Mouse (Mus musculus) heart, embryonic 14.5 days (tissue): ENCODE data around the gene Ncor2. TPM values are rescaled to one million over a fixed set of nuclear protein-coding genes. Genes with fewer than 3 reads are reported as not detected.
"Not testable (repeated sequence)": the region's sequence is repeated elsewhere in the genome, so short reads cannot be mapped to it uniquely, and the experiment has no call there.

Source experiments
- ATAC-seq: fragments of 200-750 bp; cut with Nextera tagmentation; 2 replicates; pipeline ENCODE4 v1.8.0; 2017; ENCODE audit warnings: low read depth, moderate TSS enrichment; ENCODE audit not compliant: insufficient number of reproducible peaks, insufficient read depth, low FRiP score
- H3K27ac ChIP-seq, 2 experiments: fragments of 200-500 bp in 1 of 2; fragments of 300-500 bp in 1 of 2; sonication (generic) in 1 of 2; replicated peaks in 1 of 2; 2 replicates each; pipeline ENCODE4 v1.5.1; 2012 to 2014; ENCODE audit warnings: low read depth in 2 of 2, low read length in 2 of 2, control low read depth in 1 of 2, mild to moderate bottlenecking in 1 of 2, mixed read lengths in 1 of 2; ENCODE audit not compliant: control insufficient read depth in 1 of 2, insufficient read depth in 1 of 2
- H3K27me3 ChIP-seq: fragments of 300-500 bp; sonication (generic); 2 replicates; pipeline ENCODE4 v1.6.1; 2014; ENCODE audit warnings: mild to moderate bottlenecking, low read length, control low read depth; ENCODE audit not compliant: control insufficient read depth, insufficient read depth
- H3K36me3 ChIP-seq: fragments of 300-500 bp; sonication (generic); 2 replicates; pipeline ENCODE4 v1.6.1; 2014; ENCODE audit warnings: mild to moderate bottlenecking, control low read depth, low read length, mixed read lengths; ENCODE audit not compliant: control insufficient read depth, insufficient read depth
- H3K4me1 ChIP-seq, 2 experiments: fragments of 200-500 bp in 1 of 2; fragments of 300-500 bp in 1 of 2; sonication (generic) in 1 of 2; 2 replicates each; pipeline ENCODE4 v1.6.1; 2012 to 2014; ENCODE audit warnings: low read length in 2 of 2, control low read depth in 1 of 2, mixed read lengths in 1 of 2; ENCODE audit not compliant: control insufficient read depth in 2 of 2, insufficient read depth in 2 of 2
- H3K4me2 ChIP-seq: fragments of 300-500 bp; sonication (generic); 2 replicates; pipeline ENCODE4 v1.6.1; 2014; ENCODE audit warnings: mild to moderate bottlenecking, low read length
- H3K4me3 ChIP-seq, 2 experiments: fragments of 200-500 bp in 1 of 2; fragments of 300-500 bp in 1 of 2; sonication (generic) in 1 of 2; 2 replicates each; pipeline ENCODE4 v1.5.1; 2012 to 2014; ENCODE audit warnings: low read length in 2 of 2, mild to moderate bottlenecking in 2 of 2, control low read depth in 1 of 2, low read depth in 1 of 2, moderate library complexity in 1 of 2; ENCODE audit not compliant: control insufficient read depth in 1 of 2, insufficient read depth in 1 of 2
- H3K9ac ChIP-seq: fragments of 300-500 bp; sonication (generic); 2 replicates; pipeline ENCODE4 v1.6.1; 2014; ENCODE audit warnings: mild to moderate bottlenecking, low read length
- H3K9me3 ChIP-seq: fragments of 300-500 bp; sonication (generic); 2 replicates; pipeline ENCODE4 v1.6.1; 2016; ENCODE audit warnings: low read length, control low read depth; ENCODE audit not compliant: control insufficient read depth
- WGBS: fragments of 180-500 bp; shearing (Covaris S2); extraction: QIAGEN DNeasy Blood & Tissue Kit; methylation state at CpG from one replicate; pipeline ENCODE4 v1.1.7; 2014; 5-methylcytosine and 5-hydroxymethylcytosine counted together
- polyA plus RNA-seq: library from polyadenylated mRNA; unstranded; fragments of >200 nt; fragmentation: Nextera tagmentation; extraction: Ambion mirVana; gene quantifications from 2 replicates; pipeline ENCODE4 v1.2.1, GENCODE M21; 2014

Gene Ncor2
- polyA plus RNA-seq, 1 experiment from 2014 or later: 17.6 TPM

DNA sequence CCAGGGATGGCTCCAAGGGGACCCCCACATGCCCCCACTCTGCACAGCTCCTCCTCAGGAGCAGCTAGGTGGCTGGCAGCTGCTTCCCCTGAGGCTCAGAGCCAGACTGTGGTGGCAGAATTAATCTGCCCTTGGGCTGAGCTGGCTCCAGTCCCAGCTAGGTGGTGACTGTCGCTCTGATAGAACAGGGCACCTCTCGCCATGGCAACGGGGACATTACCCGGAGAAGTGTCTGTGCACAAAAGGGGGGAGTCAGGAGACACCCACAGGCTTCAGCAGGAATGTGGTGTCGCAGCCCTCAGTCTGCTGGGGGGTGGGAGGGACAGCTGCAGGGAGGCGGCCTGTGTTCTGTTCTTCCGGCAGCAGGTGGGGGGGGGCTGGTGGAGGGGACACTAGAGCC, 24.1 kb upstream of the Ncor2 start:
- Histone ChIP-seq H3K36me3 (no peaks in the 10 kb centered on the region), H3K4me3 (no peak overlapping the region), H3K9ac (peak overlapping the region; percentile 34; the same call in 1 of the 2 replicates), H3K9me3 (no peaks in the 10 kb centered on the region), H3K27ac (peak overlapping the region in 1 of 2 experiments; percentile 53; a peak in 2 of 4 replicates), H3K4me1 (peaks cover 17 to 23% of the 10 kb centered on the region in 2 experiments), H3K4me2 (peak overlapping the region; percentile 40), H3K27me3 (no peaks in the 10 kb centered on the region)
- WGBS: 11% methylated on average over 7 of the region's 7 CpGs
- peak; percentile 87 for ATAC-seq

GRCm38 (mm10) chr5:125202100-125202499, 23.1 kb upstream of the Ncor2 start:
- no peaks in the 10 kb centered on the region for H3K27me3 ChIP-seq
- H3K9me3 ChIP-seq: no peaks in the 10 kb centered on the region
- 0 out of 2 replicates have a peak overlapping the region, but pooled peaks have one; percentile 34 for H3K9ac ChIP-seq
- ATAC-seq: no peak
- H3K4me2 ChIP-seq: no peak overlapping the region
- H3K36me3 ChIP-seq: no peaks in the 10 kb centered on the region
- H3K4me1 ChIP-seq: peaks cover 17 to 23% of the 10 kb centered on the region in 2 experiments
- H3K4me3 ChIP-seq: no peak overlapping the region
- WGBS: 77% methylated on average over 5 of the region's 5 CpGs
- H3K27ac ChIP-seq: no peak overlapping the region; a peak in 1 of 4 replicates

- Histone ChIP-seq H3K4me2 (no peak overlapping the region), H3K9me3 (no peaks in the 10 kb centered on the region), H3K27ac (no peak overlapping the region), H3K4me1 (peaks cover 17 to 23% of the 10 kb centered on the region in 2 experiments), H3K4me3 (no peak overlapping the region), H3K9ac (no peak overlapping the region), H3K36me3 (no peaks in the 10 kb centered on the region), H3K27me3 (no peaks in the 10 kb centered on the region)
- no peak for ATAC-seq
- WGBS: 89% methylated on average over 6 of the region's 6 CpGs
Observed at GRCm38 (mm10) chr5:125199086-125199485, 20.1 kb upstream of the Ncor2 start.

GRCm38 (mm10) chr5:125197325-125197724, 18.3 kb upstream of the Ncor2 start:
- H3K27ac ChIP-seq, H3K36me3 ChIP-seq, H3K4me2 ChIP-seq, H3K27me3 ChIP-seq, H3K9me3 ChIP-seq, H3K9ac ChIP-seq, ATAC-seq, H3K4me3 ChIP-seq, H3K4me1 ChIP-seq: not testable (repeated sequence)
- 65% methylated on average over 2 of the region's 2 CpGs for WGBS

DNA sequence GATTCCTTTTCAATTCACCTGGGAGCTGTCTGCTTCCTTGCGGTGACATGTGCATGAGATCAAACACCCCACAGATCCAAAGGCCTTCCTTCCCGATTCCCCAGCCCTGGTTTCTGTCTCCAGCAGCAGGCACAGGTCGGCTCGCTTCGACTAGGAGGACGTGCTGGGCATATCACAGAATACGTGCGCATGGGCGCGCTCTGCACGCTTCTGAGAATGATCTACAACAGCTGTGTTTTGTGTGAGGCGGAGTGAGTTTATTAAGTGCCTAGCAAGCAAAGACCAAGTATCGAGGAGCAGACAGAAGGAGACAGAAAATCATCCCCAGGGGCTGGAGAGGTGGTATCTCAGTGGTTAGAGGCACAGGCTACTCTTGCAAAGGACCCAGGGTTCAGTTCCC, 17.0 kb upstream of the Ncor2 start:
- Histone ChIP-seq H3K27ac (no peak overlapping the region), H3K27me3 (0 out of 2 replicates have a peak, but pooled peaks cover 2% of the 10 kb centered on the region), H3K9ac (no peak overlapping the region), H3K9me3 (no peaks in the 10 kb centered on the region), H3K4me1 (no peaks in the 10 kb centered on the region; a peak in 1 of 4 replicates), H3K4me3 (no peak overlapping the region), H3K36me3 (no peaks in the 10 kb centered on the region), H3K4me2 (no peak overlapping the region)
- ATAC-seq: no peak
- 73% methylated on average over 13 of the region's 13 CpGs for WGBS

- Histone ChIP-seq H3K27me3 (0 out of 2 replicates have a peak, but pooled peaks cover 3% of the 10 kb centered on the region), H3K9me3 (no peaks in the 10 kb centered on the region), H3K4me1 (no peaks in the 10 kb centered on the region; a peak in 1 of 4 replicates), H3K4me2 (no peak overlapping the region), H3K9ac (no peak overlapping the region), H3K4me3 (no peak overlapping the region), H3K27ac (no peak overlapping the region), H3K36me3 (no peaks in the 10 kb centered on the region)
- ATAC-seq: no peak
- 51% methylated on average over 3 of the region's 3 CpGs for WGBS
Observed at GRCm38 (mm10) chr5:125195142-125195541, 16.1 kb upstream of the Ncor2 start.

DNA sequence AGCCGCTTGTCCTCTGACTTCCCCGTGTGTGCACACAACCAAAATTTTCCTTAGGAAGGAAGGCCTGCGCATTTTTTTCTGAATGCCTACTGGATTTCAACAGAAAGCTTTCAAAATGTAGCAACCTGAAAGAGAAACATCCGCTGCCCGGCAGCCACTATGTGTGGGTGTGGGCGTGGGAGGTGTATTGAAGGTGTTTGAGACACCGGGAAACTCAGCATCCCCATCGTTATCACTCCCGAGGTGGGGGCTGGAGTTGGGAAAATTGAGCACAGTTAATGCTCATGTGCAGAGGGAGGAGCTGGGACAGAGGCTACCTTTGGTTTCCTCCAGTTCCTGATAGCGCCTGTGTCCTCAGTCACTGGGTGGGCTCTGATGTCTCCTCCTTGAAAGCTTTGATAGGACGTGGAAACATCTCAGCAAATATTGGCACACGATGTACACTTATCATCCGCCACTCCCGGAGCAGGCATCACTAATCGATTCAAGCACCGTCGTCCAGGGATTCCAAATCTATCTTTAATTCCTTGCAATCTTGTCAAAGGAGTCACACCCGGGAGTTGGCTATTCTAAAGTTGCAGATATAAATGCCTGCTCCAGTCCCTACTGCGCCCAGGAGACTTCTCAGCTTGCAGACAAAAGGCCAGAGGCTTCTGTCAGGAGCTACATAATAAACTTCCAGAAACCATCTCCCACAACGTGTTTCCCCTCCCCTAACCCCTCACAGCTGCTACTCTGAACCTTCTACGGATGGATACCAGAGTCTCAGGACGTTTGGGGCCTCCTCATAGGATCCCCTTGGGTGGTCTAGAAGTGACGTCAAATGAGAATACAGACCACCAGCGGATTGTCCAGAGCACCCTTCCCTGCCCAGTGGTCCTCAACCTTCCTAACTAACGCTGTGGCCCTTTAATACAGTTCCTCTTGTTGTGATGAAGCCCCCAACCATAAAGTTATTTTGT, 14.7 kb upstream of the Ncor2 start:
- 55% methylated on average over 25 of the region's 25 CpGs for WGBS
- no peak overlapping the region for H3K9ac ChIP-seq
- no peaks in the 10 kb centered on the region for H3K36me3 ChIP-seq
- no peaks in the 10 kb centered on the region for H3K9me3 ChIP-seq
- no peak overlapping the region for H3K27ac ChIP-seq
- H3K4me1 ChIP-seq: peaks cover 0 to 2% of the 10 kb centered on the region in 2 experiments; a peak in 2 of 4 replicates
- H3K27me3 ChIP-seq: 0 out of 2 replicates have a peak, but pooled peaks cover 3% of the 10 kb centered on the region
- no peak for ATAC-seq
- H3K4me3 ChIP-seq: no peak overlapping the region
- no peak overlapping the region for H3K4me2 ChIP-seq
